Mouse (Mus musculus): ENCODE results near the gene Mmel1. TPM values are rescaled to one million over a fixed set of nuclear protein-coding genes. Genes with fewer than 3 reads are reported as not detected.

The Mmel1 gene
- total RNA-seq (2023; ENCODE audit: inconsistent age): not detected in 4 replicates

DNA sequence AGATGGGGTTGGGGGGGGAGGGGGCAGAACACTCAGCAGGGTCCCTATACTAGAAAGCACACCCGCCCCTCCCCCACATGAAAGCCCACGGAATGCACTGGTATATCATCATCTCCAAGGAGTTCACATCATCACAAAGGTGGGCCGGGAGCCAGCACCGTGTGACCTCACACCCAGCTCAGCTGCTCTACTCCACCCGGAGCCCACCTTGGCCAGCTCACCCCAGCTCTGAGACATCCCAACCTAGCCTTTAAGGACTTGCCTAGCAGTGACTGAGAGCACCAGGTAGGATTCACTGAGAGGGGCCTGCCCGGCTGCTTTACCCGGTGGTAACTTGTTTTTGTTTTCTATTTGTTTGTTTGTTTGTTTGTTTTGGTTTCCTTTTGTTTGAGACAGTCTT lies at the start of gene Mmel1:
Gene Mmel1 (plus strand): TSS at position 146 of the 400 bp plus-strand sequence.

DNA sequence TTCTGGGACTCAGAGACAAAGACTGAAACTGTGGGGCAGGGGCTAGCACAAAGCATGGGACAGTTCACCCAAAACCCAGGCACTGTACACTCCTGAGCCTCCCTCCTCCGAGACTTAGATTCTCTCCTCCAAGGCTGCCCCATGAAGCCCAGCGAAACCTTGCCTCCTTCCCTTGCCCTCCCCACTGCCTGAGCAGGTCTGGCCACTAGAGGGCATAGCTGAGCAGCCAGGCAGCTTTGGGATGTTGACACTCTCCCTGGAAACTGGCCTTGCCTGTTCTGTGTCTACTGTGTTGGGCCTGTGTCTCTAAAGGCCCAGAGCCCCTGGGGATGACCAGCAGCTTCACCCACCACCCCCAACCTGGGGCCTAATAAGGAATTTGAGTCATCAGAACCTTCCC lies 32.2 kb upstream of the Mmel1 start, which contains the start of gene Ttc34:
Gene Ttc34 (plus strand): TSS at position 290 of the 400 bp plus-strand sequence.

DNA sequence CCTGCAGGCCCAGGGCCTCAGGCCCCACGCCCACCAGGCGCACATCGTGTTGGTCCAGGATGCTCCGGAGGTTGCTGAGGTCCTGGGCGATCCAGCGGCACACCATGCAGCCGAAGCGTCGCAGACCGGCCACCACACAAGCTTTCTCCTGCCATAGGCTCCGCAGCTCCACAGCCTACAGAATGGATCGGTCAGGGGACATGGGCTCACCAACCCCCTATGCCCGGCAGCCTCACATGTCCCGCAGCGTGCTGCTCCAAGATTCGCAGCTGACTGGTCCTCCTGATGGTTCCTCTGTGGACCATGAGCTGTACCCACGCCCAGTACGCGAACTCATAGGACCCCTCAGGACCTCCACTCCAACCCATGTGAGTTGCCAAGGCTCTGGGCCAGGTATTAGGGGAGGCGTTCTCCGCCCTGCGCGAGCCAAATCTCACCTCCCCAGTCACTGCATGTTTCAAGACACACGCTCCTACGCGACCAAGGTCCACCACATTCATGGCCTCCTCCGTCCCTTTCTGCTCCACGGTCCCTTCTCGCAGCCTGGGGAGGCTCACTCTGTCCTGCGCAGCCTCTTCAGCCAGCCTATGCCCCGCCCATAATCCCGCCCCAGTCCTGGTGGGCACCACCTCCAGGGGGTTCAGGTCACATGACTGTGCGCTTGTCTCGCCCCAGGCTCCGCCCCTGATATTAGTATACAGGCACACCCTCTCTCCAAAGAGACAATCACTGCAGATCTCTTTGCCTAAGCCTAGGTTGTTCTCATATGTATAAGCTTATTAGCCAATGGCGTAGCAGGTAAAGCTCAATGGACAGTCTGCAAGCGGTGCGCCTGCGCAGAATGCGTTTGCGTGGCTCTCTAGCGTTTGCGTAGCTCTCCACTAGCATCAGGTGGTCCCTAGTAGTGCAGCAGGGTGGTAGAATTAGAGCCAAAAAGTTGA lies 29.4 kb downstream of the Mmel1 start, which contains the start of gene Fam213b:
Gene Fam213b (minus strand): TSS at position 630 of the 941 bp plus-strand sequence.

DNA sequence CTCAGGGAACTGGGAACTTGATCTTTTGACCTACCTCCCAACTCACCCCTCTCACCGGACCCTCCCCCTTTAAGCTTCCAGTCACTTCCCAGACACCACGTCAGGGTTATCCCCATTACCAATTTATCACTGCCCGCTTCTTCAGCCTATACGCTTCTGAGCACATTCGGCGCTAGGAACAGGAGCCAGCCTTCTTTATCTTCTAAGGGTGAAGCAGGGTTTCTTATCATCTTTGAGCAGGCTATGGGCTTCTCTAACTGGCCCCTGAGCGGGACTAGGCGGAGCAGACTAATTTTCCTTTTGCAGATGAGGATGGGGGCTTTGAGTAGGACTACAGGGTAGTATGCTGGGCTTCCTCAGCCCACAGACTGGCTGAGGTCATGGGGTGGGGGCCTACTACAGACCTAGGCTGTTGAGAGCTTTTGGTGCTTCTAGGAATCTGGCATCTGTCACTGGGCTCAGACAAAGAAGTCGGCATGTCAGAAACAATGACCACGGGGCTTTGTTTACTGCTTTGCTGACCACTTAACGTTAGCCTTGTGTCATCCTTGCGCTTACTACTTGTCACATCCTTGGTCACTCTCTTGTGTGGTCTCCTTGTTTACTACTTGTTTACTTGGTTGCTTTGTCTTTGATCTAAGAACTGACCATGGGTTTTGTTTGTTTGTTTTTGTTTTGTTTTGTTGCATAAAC lies 59.2 kb downstream of the Mmel1 start, which contains the start of gene Tnfrsf14:
Gene Tnfrsf14 (minus strand): TSS at position 169 of the 693 bp plus-strand sequence.

Other genes starting within 250 kb of the Mmel1 start
- gene Prdm16, start 232.7 kb upstream of the Mmel1 start, total RNA-seq (2023; ENCODE audit: inconsistent age): 1.3 to 2.9 TPM (median 1.3 TPM) in 4 replicates
- gene Actrt2, start 201.7 kb upstream of the Mmel1 start, total RNA-seq (2023; ENCODE audit: inconsistent age): not detected in 4 replicates
- gene Ttc34, start 32.1 kb upstream of the Mmel1 start, total RNA-seq (2023; ENCODE audit: inconsistent age): not detected in 4 replicates
- gene Fam213b, start 29.6 kb downstream of the Mmel1 start, total RNA-seq (2023; ENCODE audit: inconsistent age): 1.3 to 4.5 TPM (median 2.9 TPM) in 4 replicates
- 45.2 to 53.5 TPM (median 47.9 TPM) in 4 replicates for gene Tnfrsf14, start 59.0 kb downstream of the Mmel1 start, total RNA-seq (2023; ENCODE audit: inconsistent age)
- 8.5 to 11.2 TPM (median 9.9 TPM) in 4 replicates for gene Hes5, start 91.3 kb downstream of the Mmel1 start, total RNA-seq (2023; ENCODE audit: inconsistent age)
- 82.6 to 95.1 TPM (median 87.1 TPM) in 4 replicates for gene Pank4, start 94.5 kb downstream of the Mmel1 start, total RNA-seq (2023; ENCODE audit: inconsistent age)
- gene Plch2, start 187.2 kb downstream of the Mmel1 start, total RNA-seq (2023; ENCODE audit: inconsistent age): 0.35 to 0.72 TPM in 2 of 4 replicates, not detected in the others
- gene Pex10, start 197.4 kb downstream of the Mmel1 start, total RNA-seq (2023; ENCODE audit: inconsistent age): 6.7 to 11.2 TPM (median 6.9 TPM) in 4 replicates
- gene Rer1, start 216.8 kb downstream of the Mmel1 start, total RNA-seq (2023; ENCODE audit: inconsistent age): 51.3 to 54.7 TPM (median 53.0 TPM) in 4 replicates
- 1.4 to 6.7 TPM (median 2.9 TPM) in 4 replicates for gene Morn1, start 217.0 kb downstream of the Mmel1 start, total RNA-seq (2023; ENCODE audit: inconsistent age)

Data from B cell, adult (primary cell).